Mouse (Mus musculus) megakaryocyte-erythroid progenitor cell, adult 5-6 weeks (primary cell): ENCODE measurements at regions not wholly inside any gene's neighbourhood (a gene's known extent, or its start where the extent isn't known, plus 50 kb on each side); places are given as distances from the start of the nearest gene placed in this dataset.
A peak's percentile ranks its signal among the peaks of the same experiment; 100 is the strongest.

Experiments used
- ATAC-seq: replicated peaks from 2 replicates; pipeline ENCODE4 v1.8.0; 2016; ENCODE audit warnings: mild to moderate bottlenecking, inconsistent platforms; ENCODE audit not compliant: severe bottlenecking, poor library complexity, low FRiP score, low TSS enrichment

DNA sequence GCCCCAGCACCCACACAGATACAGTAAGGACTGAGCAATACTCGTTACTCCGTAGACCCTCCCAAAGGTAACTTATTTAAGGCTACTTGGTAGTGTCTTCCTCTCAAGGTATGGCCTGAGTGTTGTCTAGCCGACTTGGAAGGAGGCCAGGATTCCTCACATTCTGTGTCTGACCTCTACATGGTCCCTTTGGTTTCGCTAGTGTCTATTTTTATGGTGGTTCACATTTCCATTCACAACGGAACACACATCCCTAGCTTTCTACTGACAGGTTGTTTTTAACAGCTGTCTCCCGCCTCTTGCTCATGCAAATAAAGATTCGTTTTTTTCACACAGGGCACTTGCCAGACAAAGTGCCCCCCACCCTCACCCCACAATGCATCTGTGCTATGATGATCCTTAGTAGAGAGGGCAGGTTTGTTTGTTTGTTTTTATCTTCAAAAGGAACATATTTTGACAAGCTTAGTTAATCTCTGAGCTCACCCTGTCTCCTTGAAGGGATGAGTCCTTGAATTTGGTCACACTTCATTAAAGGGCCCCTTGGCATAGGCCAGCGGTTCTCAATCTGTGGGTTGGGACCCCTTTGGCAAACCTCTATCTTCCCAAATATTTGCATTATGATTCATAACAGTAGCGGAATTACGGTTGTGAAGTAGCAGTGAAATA, 52.7 kb downstream of the Phlda1 start:
- ATAC-seq, result no peak

DNA sequence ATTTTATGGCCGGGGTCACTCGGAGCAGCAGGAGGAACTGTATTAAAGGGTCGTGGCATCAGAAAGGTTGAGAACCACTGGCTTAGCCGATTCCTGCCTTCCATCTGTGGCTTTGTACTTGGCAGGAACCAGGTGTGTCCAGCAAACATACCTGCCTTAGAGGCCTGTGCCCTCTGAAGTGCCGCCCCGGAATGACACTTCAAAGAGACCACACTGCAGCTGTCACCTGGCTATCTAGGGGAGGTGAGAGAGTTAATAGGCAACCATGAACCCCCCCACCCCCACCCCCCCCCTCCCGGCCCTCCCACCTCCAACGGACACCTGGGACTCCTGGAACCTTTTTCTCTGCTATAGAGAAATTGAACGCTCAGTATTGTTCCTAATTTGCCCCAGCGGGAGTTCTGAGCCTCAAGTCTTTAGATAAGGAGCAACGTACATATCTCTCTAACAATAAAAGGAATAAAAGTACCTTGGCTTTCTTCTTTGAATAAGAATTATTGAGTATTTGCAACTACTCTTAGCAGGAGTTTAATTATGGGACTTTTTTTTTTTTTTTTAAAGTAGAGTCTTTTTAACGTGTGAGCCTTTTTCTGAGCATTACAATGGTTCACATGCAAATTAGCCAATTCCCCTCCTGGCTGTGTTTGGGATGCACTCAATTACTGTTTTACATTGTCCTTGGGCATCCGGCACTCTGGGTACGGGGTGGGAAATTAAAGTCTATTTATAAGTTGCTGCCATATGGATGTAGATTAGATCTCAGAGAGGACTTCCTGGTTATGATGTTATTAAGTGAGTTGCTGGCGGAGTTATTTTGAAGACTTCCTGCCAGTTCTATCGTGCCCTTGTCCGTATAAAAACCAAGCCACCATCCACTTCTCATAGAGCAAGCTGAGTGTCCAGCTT, 53.5 kb downstream of the Phlda1 start:
- ATAC-seq, result peak; percentile 48; the same call in 1 of the 2 replicates

DNA sequence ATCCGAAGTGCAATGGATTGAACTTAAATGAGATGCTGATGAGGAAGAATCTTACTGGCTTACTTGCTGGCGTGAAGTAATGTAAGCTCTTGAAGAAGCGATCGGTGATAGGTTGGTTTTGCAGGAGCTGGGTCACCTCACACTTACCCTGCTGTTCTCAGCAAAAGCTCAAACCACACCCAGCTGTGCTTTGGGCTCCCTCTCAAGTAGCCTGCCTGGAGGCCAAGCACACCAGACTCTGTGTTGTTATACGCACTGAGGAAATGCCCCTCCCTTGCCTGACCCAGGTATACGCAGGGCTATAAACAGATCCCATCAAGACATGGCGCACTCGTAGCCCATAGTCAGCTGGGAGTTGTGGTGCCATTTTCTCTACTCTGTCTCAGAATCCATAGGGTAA, 56.5 kb downstream of the Phlda1 start:
- ATAC-seq, result no peak

DNA sequence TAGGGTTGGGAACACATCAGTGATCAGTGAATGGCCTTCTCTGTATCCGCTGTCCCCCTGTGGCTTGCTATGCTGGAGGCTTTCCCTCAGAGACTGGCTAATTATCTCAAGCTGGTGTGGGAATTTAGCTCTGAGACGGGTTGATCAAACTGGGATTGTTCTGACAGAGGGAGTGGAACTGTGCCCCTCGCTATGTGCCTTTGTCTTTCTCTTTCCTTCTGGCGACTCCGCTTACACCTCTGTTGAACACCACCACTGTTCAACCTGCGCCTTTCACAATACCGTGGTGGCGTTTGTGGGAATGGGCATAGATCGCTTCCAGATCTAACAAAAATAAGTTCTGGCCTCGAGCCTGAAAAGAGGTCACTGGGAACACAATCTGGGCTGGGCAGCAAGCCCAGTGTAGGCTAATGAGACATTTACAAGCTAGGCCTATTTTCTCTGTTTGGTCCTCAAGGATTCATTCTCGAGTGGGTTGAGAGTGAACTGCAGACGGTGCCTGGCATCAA, 60.8 kb downstream of the Phlda1 start:
- no peak for ATAC-seq

DNA sequence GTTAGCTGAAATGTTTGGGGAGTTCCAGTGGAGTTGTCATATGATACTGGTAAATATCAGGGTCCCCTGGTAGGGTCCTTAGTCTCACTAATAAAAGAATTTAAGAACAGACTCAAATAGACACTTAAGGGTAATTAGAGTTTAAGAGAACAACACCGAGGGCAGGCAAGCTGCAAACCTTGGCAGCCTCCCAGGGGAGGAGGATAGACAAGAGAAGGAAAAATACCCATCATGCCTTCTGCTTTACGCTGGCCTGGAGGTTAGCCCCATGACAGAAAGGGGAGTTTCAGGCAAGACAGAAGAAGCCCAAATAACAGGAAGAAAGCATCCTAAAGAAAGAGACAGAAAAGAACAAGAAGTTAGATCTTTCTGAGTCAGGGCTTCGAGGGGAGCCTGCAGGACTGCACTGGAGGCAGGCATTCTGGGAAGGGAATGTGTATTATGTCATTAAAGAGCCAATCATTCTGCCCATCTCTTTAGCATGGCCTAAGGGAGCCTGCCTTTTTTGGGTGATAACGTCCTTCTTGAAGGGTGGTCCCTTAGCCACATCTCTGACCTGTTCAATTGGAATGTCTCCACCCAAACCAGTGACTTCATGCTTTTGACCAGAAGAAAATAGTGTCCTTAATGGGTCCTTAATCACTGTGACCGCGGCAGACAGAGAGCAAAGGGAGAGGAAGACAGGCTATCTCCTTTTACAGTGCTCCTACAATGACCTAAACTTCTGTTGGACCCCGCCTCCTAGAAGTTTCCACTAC, 64.6 kb downstream of the Phlda1 start:
- no peak for ATAC-seq

DNA sequence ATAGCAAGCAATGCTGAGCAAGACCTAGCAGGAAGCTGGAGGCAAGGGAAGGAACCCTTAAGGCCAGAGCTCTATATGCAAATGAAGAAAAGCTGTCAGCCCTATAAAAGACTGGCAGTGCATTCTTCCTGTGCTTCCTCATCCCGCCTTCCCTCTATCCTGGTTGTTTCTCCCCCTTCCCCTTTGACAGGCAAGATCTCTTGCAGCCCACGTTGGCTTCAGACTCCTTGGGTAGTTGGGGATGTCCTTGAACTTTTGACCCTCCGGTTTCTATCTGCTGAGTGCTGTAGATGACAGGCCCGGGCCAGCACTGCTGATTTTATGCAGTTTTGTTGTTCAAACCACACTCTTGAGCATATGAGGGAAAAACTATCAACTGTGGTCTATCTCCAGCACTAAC, 68.1 kb downstream of the Phlda1 start:
- ATAC-seq, result no peak

DNA sequence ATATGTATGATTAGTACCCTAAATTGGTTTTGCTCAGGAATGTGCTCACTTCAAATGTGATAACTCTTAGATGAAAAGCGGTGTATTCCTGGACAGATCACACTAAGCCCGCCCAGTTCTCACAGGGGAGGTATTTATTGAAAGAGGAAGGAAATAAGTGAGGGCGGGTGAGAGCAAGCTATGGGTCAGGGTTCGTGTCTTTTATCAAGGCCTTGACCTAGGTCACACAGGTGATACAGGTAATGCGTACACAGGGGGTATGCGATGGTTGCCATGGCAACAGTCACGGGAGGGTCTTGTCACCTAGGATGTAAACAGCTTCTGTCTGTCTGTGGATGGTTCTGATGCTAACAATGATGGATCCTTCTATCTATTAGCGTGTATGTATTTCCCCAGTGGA, 68.7 kb downstream of the Phlda1 start:
- ATAC-seq, result no peak

DNA sequence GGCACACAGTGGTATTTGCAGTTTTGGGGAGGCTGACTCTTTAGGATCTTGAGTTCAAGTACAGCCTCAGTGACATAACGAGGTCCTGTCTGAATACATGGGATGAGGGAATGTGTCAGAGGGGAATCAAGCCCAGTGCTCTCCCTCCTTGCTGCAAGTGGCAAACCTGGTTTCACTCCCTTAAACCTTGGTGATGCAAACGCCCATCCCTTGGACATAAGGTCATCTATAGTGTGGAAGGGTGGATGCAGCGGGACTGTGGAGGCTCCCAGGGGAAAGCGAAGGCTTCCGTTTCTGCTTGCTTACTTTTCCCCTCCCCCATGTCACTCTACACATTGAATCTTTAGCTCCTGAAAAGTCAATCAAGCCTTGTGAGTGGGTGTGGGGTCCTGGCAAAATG, 69.2 kb downstream of the Phlda1 start:
- no peak for ATAC-seq

DNA sequence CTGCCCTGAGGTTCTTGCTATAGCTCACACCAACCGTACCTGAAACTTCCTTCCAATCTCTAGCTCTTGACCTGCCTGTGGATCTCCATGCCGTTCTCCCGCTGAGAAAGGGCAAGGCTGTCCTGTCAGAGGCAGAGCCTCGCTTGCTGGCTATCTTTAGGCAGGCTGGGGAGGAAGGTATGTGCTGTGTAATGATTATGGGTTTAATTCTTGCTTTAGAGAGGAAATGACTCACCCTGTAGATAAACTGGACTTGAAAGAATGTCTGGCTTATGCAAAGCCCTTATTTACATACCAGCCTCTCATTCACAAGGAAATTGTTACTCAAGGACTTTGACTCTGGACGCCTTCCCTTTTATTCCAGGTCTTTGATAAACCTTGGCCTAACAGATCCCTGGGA, 69.8 kb downstream of the Phlda1 start:
- ATAC-seq, result peak; percentile 90

DNA sequence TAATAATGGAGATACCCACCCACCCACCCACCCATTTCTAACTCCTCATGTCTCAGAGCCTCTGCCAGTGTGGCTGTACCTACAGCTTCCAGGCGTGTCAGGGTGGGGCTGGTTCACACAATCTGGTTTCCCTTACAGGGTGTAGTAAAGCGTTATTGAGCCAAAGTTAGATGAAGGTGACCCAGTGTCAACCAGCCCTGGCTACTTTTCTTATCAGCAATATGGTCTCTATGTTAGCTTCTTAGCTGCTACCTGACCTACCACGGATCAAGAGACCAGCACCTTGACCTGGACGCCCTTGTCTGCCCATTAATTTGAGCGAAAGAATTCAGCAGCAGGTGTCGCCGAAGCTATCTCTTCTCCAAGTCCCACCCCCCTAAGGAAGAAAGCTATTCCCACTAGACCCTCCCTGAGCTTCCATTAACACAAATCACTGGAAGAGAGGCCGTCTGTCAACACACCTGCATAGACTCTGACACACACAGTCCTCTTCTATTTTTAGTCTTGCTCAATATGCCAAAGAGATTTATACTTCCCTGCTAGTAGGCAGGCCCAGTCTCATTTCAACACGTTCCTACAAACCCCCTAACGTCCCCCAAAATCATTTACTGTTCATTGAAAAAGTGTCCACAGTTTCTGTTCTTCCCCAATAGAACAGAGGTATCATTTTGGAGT, 70.4 kb downstream of the Phlda1 start:
- no peak for ATAC-seq

DNA sequence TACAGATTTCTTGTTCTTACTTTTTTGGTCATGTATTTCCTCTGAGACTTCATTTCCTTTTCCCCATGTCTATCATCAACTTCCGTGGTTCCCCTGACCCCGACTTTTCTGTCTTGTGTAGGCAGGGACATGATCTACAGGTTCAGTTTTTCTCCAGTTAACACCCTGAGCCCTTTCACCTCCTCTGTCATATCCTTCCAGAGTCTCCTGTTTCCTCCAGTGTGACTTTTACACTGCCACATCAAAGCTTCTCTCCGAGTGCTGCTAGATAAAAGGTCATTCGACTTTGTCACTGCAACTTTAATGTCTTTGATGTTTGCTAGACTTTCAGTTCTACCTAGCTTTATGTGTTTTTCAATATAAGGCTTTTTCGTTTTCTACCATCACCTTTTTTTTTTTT, 72.5 kb downstream of the Phlda1 start:
- ATAC-seq, result no peak

DNA sequence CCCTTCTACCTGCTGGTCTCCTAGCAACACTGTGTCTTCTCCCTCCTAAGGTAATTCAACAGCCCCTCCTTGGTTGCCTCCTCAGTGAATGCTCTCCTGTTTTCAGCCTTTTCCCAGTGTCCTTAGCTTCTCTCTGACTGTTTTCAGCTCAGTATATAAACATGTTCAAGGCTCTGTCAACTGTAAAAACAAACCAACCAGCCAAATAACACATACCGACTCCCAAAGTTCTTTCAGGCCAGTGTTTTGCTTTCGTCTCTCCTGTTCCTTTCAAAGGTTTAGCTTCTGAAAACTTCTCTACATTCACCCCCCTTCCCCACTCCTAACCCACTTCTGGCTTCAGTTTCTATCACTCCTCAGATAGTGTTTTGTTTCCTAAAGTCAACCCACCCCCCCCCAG, 73.4 kb downstream of the Phlda1 start:
- no peak for ATAC-seq

DNA sequence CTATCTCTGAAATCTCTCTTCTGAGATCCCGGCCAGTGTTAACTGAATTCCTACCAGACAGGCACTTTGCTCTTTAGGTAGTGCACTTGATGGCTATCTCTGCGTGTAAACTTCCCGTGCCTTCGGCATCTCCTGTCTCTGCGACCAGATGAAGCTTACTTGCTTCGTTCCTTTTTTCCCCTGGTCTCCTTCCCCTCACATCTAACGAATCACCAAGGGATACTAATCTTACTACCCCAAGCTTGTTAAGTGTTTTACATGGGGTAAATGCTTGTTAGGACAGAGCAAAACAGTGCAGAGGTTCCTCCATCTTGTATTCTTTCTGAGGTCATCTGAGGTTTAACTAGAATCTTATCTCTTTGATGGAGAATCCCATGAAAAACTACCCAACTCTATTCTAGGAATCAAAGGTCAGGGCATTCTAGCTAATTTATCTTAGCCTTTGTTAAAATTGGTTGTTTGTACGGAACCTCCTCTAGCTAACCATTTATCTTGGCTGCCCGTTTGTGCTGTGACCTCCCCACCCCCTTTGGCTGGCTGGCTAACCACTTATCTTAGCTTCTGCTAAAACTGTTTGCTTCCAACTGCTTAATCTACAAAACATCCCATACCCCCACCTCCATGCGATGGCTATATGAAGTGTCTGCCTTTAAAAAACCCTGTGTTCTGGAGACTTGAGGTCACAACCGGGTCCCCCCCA, 74.5 kb downstream of the Phlda1 start:
- ATAC-seq, result peak; percentile 68

DNA sequence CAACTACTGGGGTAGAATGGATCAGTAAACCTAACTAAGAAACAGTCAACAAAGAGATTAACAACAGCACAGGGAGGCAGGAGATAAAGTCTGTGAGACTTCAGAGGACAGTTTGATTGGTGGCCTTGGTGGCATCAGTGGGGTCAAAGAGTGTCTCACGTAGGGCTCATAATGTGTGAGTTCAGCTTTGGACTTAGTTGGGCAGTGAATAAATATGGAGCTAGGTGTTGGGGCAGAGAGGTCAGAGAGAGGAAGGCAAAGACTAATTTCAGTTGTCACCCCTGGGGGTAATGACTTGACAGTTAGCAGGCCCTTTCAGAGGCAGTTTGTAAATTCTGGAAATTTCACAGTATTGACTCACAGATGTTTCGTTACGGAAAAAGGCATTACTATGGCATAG, 75.8 kb downstream of the Phlda1 start:
- ATAC-seq, result no peak

DNA sequence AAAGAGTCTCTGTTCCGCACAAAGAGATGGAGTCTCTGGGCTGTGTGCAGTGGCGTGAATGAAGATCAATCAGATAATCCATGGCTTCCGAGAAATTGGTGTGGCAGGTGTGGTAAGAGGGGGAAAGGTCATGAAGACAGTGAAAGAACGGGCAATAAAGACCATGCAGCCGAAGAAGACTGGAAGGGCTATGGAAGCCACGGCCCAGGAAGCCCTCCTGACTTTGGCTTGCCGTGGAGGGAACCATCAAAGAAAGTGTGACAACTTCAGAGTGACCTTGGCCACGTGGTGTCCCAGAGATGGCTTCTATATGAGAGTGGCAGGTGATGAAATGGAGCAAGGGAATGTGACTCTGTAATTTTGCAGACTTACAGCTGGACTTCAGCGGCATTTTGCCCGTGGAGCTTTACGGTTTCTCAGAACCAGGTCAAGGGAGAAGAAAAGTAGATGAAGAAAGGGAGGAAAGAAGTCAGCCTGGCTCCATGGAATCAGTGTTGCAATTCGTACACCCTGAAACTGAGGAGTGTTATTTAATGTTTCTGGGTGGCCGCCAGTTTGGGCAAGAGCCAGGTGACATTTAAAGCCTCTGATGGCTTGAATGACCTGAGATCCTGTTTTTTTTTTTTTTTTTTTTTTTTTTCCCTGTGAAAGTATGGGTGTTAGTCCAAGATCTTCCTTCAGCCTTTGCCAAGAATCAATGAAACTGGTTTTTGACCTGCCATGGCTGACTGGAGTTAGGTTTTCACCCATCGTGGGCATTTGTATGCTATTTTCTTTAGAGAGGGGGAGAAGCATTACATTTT, 76.4 kb downstream of the Phlda1 start:
- no peak for ATAC-seq

DNA sequence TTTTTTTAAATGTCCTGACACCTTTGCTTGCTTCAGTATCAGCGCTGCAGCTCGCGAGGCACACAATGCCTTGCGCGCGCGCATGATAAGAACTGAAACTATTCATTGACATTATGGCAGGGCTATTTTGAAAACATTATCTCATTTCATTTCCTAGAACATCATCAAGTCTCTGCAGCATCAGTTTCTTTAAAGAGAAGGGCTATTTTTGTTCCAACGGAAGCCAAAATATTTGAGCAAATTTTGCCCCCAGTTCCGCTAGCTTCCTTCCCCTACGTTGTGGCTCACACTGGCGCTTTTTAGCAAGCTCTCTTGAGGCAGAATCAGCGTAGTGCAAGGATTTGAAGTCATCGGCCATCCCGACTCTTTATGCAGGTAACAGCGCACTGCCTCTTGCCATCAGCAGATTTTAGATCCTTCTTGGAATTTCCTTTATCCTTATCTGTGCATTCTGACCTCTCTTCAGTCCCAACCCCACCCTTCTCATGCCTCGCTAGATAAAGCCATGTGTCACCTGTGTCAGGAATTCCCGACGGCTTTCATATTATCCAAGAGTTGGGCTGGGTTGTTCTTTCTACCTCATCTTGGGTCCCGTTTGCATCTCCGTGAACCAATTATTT, 77.1 kb downstream of the Phlda1 start:
- ATAC-seq, result peak; percentile 40

DNA sequence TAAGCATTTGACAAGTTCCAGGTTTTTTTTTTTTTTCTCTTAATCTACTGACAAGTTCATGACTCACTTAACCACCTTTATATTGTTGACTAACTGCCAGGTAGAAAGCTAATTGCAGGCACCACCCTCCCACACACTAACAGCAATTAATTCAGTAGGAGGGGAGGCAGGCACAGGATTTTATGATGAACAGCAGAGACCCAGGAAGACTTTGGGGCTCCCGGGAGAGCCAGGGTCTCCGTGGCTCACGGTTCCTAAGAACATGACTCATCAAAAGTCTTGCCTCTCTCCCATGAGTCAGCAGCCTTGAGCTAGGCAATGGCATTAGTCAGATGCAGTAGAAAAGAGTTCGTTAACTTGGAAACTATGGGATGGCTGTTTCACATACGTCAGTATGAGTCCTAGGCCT, 77.7 kb downstream of the Phlda1 start:
- ATAC-seq, result no peak
